Mouse (Mus musculus) left cerebral cortex, postnatal 25 days (tissue): ENCODE measurements around the gene Slc4a10. TPM values are rescaled to one million over a fixed set of nuclear protein-coding genes. Genes with fewer than 3 reads are reported as not detected.

Source experiments
- total RNA-seq, 2 experiments: library from RNA; stranded (reverse); gene quantifications; 2 replicates each; pipeline ENCODE4 v1.2.3; 2021

Slc4a10 gene
- total RNA-seq, 2 experiments from 2014 or later, result 208 to 217 TPM

Other genes with a start within 250 kb of the Slc4a10 start
- gene Tbr1, start 243.5 kb upstream of the Slc4a10 start, total RNA-seq, result 100 to 1,000 TPM; 111 to 119 TPM